Mouse (Mus musculus): Measurements from ENCODE around the gene Capn5.
"Not testable (repeated sequence)": the region's sequence is repeated elsewhere in the genome, so short reads cannot be mapped to it uniquely, and the experiment has no call there.

The Capn5 gene

GRCm38 (mm10) chr7:98177929-98178559 lies at the start of gene Capn5:
Gene Capn5, minus strand, starts transcription at chr7:98178274.
- DNase-seq (ENCODE audit: low read depth, low spot score) = no peak

GRCm38 (mm10) chr7:98223796-98224195 lies 45.7 kb upstream of the Capn5 start:
- DNase-seq (ENCODE audit: low read depth, low spot score) = no peak

GRCm38 (mm10) chr7:98216713-98217112 lies 38.6 kb upstream of the Capn5 start:
- DNase-seq (ENCODE audit: low read depth, low spot score) = no peak

DNA sequence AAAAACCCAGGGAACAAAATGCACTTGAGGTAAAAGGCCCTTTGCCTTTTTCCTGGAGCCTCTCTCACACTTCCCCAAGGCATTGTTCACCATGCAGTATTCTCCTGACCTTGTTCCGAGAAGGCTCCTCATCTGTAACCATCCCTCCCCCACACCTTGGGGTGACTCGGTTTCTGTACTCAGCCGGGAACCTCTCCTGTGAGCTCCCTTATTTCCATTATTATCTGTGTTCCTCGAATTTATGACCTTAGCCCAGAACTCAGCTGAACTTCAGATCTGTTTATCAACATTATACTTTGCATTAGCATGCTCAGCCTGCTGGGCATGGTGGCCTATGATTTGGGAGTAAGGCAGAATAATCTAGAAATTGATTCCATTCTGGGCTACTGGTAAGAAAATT lies 24.9 kb upstream of the Capn5 start:
- no peak for DNase-seq (ENCODE audit: low read depth, low spot score)

DNA sequence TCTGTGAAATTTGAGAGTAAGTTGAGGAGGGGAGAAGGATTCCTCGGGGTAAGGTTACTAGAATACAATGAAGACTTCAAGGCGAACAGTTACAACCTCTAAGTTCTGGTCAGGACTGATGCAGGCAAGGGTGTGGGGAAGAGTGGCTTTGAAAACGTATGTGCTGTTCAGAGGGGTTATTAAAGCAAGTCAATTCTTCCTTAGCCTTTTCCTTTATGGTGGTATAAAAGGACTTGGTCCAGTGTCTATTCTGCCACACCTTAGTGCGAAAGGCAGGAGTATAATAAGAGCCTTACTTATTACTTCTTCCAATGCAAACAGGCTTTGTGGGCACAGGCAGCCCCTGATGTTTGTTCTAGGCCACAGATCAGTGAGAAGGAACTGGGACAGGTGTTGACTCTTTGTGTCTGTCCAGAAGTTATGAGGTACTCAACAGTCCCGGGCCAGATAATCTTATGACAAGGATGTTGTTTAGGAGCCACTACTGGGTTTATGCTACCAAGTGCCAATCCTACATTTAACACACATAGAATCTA lies 23.5 kb upstream of the Capn5 start:
- DNase-seq (ENCODE audit: low read depth, low spot score) = no peak

GRCm38 (mm10) chr7:98200396-98200795 lies 22.3 kb upstream of the Capn5 start:
- no peak for DNase-seq (ENCODE audit: low read depth, low spot score)

GRCm38 (mm10) chr7:98199381-98199780 lies 21.3 kb upstream of the Capn5 start, which contains the start of gene B3gnt6:
Gene B3gnt6, minus strand, starts transcription at chr7:98199481.
- no peak for DNase-seq (ENCODE audit: low read depth, low spot score)

DNA sequence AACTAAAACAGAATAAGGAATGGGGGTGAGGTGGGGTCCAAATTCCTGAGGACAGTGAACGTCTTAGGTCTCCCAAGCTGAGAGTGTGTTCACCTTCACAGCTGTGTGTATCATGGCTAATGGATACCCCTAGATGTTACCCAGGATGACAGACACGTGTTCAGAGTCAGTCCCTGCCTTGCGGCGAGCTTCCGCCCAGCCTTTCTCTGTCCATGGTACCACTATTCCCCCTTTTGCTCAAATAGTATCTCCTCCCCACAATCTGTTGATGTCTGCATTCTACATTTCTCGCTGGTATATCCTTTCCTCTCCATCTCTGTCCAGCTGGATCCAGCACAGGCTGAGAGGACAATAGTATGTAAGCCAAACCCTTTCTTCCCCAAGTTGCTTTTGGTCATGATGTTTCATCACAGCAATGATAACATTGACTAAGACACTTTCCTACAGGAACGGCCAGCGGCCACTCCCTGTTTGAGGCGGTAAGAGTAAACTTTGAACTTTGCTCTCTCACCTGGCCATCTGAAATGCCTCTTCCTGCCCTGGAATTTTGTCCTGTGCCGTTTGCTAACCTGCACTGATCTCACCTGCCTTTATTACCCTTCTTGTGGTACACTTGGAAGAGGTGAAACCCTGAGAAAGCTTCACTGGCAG lies 17.2 kb upstream of the Capn5 start:
- DNase-seq (ENCODE audit: low read depth, low spot score) = no peak

DNA sequence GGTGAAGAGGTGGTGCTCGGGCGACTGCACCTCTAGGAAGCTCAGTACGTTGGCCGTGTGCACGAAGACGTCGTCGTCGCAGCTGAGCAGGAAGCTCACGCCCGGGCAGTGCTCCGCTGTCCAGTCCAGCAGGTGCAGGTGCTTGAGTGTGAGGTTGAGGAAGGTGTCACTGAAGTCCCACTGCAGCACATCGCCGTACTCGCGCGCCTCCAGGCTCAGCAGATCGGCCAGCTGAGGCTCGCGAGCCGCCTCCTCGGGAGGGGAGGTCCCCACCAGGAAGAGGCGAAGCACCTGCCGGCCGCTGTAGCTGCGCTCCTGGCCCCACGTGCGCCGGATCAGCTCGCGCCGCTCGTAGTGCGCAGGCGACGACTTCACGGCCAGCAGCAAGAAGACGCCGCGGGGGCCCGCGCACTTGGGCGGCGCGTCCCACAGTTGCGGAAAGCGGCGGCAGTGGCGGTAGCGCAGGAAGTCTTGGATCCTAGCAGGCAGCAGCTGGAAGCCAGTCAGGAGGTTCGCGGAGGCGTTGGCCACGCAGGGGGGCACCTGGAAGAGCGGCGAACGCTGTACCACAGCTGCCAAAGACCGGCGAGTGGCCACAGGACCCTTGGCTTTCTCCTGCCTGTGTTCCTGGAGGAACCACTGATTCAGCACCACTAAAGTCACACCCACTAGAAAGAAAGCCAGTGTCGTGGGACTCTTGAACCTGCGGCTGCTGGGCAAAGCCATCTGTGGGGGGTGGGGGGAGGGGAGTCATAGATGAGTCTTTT lies 16.1 kb upstream of the Capn5 start:
- no peak for DNase-seq (ENCODE audit: low read depth, low spot score)

DNA sequence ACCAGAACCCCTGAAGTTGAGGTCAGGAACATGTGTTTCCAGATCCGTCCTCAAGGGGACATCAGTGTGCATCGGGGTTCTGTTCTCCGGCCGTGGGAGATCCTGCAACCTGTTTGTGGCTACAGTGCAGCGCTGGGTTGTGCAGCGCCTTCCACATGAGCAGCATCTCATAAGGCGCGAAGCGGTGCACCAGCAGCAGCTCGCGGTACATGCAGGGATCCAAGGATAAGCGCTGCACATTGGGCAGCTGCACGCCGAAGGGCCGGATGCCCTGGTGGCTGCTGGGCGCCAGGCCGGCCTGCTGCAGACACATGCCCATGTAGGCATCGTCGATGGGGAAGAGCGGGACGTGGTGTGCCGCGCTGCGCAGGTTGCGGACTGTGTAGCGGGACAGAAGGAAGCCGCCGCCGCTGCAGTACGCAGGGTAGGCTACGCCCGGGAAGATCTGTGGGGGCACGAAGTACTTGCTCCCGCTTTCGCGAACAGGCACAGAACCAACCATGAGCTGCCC lies 15.5 kb upstream of the Capn5 start:
- peak; percentile 46 for DNase-seq (ENCODE audit: low read depth, low spot score)

DNA sequence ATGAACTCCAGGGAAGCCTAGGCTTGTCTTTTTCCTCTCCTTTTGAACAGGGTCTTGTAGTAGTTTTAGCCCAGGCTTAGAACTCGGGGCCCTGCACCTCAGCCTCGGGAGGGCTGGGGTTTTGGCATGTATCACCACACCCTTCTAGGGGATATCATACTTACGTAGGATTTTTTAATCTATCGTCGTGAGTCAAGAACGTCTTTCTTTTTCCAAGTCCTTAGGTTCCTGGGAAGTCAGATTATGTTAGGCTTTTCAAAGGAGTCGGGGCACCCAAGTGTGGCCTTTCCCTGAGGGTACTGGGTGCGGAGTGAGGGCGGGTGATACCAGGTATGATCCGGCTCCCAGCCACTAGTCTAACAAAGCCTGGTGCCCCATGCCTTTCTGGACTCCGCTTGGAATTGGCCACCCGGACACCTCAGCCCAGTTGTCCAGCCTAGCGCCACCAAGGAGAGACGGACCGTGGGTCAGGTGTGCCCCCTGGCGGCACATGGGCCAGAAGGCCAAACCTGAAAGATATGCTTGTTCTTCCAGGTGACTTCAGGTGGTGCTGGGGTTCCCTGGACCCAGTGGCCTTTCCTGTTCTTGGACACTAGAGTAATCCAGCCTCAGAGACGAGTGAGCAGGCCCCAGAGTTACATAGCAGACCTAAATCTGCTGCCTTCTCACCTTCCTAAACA lies 13.6 kb upstream of the Capn5 start:
- no peak for DNase-seq (ENCODE audit: low read depth, low spot score)

DNA sequence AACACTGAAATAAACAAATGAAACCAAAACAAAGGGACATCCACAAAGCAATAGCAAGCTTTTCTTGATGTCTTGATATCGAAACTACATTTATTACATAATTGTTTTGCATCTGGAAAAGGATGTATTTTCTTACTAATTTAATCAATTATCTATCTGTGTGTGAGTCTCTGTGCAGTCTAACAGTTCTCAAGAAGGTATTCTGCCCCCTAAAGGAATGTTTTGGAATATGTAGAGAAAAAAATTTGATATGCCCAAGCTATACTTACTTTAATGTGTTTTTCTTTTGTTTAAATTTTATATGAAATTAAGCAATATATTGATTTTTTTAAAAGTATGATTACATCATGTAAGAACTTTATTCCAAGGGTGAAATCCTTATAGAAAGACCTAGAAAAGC lies 12.5 kb upstream of the Capn5 start:
- DNase-seq (ENCODE audit: low read depth, low spot score) = no peak

DNA sequence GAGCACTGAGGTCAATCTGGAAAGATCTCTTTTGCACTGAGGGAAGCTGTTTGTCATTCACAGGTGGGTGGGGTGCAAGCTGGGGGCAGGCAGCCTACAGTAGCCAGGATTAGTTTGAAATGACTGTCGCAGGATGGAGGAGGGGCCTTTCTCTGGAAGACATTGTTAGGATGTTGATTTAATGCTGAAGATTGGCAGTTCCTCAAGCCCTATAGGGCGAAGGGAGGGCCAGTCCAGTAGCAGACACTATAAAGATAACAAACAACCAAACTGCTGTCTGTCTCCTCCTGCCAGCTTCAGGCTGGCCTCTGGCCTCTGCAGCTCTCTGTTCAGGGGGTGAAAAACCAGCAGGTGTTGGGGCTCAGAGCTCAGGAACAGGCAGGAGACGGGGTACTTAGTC lies 11.7 kb upstream of the Capn5 start:
- DNase-seq (ENCODE audit: low read depth, low spot score) = no peak

- no peak for DNase-seq (ENCODE audit: low read depth, low spot score)
Measured at GRCm38 (mm10) chr7:98188680-98189079, 10.6 kb upstream of the Capn5 start.

DNA sequence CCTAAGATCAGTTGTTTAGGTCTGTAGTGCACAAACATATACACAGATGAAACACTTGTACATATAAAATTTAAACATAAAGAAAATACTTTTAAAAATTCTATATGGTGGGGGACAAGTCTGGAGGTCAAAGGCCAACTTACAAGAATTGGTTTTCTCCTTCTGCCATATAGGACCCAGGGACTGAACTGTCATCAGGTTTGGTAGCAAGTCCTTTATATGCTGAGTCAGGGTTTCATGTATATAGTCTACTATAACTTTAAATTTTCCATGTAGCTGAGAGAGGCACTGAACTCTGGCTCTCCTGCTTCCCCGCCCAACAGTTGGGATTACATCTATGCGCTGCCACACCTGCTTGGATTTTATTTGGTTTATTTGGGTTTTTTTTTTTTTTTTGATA lies 10.2 kb upstream of the Capn5 start:
- no peak for DNase-seq (ENCODE audit: low read depth, low spot score)

- not testable (repeated sequence) for DNase-seq (ENCODE audit: low read depth, low spot score)
Measured at GRCm38 (mm10) chr7:98187332-98187731, 9.3 kb upstream of the Capn5 start.

- DNase-seq (ENCODE audit: low read depth, low spot score) = no peak
Measured at GRCm38 (mm10) chr7:98186637-98187036, 8.6 kb upstream of the Capn5 start.

- DNase-seq (ENCODE audit: low read depth, low spot score) = no peak
Measured at GRCm38 (mm10) chr7:98185326-98185725, 7.3 kb upstream of the Capn5 start.

- DNase-seq (ENCODE audit: low read depth, low spot score) = no peak
Measured at GRCm38 (mm10) chr7:98178560-98179231, 622 bp upstream of the Capn5 start.

- DNase-seq (ENCODE audit: low read depth, low spot score) = no peak
Measured at GRCm38 (mm10) chr7:98177566-98177928, 527 bp downstream of the Capn5 start.

- DNase-seq (ENCODE audit: low read depth, low spot score) = no peak
Measured at GRCm38 (mm10) chr7:98177071-98177485, 996 bp downstream of the Capn5 start.

Measured in WW6 (cell line).